Mouse (Mus musculus) liver, embryonic 11.5 days (tissue): ENCODE data around the gene Abi1. TPM values are rescaled to one million over a fixed set of nuclear protein-coding genes. Genes with fewer than 3 reads are reported as not detected.

Experiments used
- polyA plus RNA-seq: library from polyadenylated mRNA; unstranded; fragments of >200 nt; fragmentation: Nextera tagmentation; extraction: Ambion mirVana; gene quantifications from 2 replicates; pipeline ENCODE4 v1.2.1, GENCODE M21; 2014

The Abi1 gene
- polyA plus RNA-seq, 1 experiment from 2014 or later: 31.2 TPM

Other genes with a start within 250 kb of the Abi1 start
- 34.0 and 34.9 TPM in 2 replicates for gene Pdss1, start 144.7 kb downstream of the Abi1 start, polyA plus RNA-seq
- gene Acbd5, start 27.9 kb upstream of the Abi1 start, polyA plus RNA-seq: 17.9 and 20.4 TPM in 2 replicates
- gene Mastl, start 115.8 kb upstream of the Abi1 start, polyA plus RNA-seq: 10.1 and 10.6 TPM in 2 replicates
- gene Yme1l1, start 116.1 kb upstream of the Abi1 start, polyA plus RNA-seq: 70.6 and 75.7 TPM in 2 replicates
- not detected in 2 replicates for gene 4931423N10Rik, start 167.2 kb upstream of the Abi1 start, polyA plus RNA-seq